Mouse (Mus musculus) stomach, embryonic 15.5 days (tissue): ENCODE data around the gene Rgsl1. TPM values are rescaled to one million over a fixed set of nuclear protein-coding genes. Genes with fewer than 3 reads are reported as not detected.

ENCODE experiments used
- ATAC-seq: fragments of 200-750 bp; cut with Nextera tagmentation; 2 replicates; pipeline ENCODE4 v1.8.0; 2017; ENCODE audit warnings: low read depth, moderate number of reproducible peaks, moderate TSS enrichment; ENCODE audit not compliant: insufficient read depth, low FRiP score
- H3K27ac ChIP-seq: fragments of 300-500 bp; sonication (generic); 2 replicates; pipeline ENCODE4 v1.5.1; 2015; ENCODE audit warnings: mild to moderate bottlenecking, inconsistent platforms
- H3K27me3 ChIP-seq: fragments of 300-500 bp; sonication (generic); replicated peaks from 2 replicates; pipeline ENCODE4 v1.6.1; 2015; ENCODE audit warnings: inconsistent platforms
- H3K36me3 ChIP-seq: fragments of 300-500 bp; sonication (generic); 2 replicates; pipeline ENCODE4 v1.6.1; 2015; ENCODE audit warnings: inconsistent platforms
- H3K4me1 ChIP-seq: fragments of 300-500 bp; sonication (generic); 2 replicates; pipeline ENCODE4 v1.6.1; 2015; ENCODE audit warnings: inconsistent platforms
- H3K4me2 ChIP-seq: fragments of 300-500 bp; sonication (generic); 2 replicates; pipeline ENCODE4 v1.6.1; 2015; ENCODE audit warnings: mild to moderate bottlenecking, inconsistent platforms
- H3K4me3 ChIP-seq: fragments of 300-500 bp; sonication (generic); replicated peaks from 2 replicates; pipeline ENCODE4 v1.5.1; 2015; ENCODE audit warnings: inconsistent platforms
- H3K9ac ChIP-seq: fragments of 300-500 bp; sonication (generic); 2 replicates; pipeline ENCODE4 v1.6.1; 2015; ENCODE audit warnings: inconsistent platforms
- H3K9me3 ChIP-seq: fragments of 300-500 bp; sonication (generic); 2 replicates; pipeline ENCODE4 v1.6.1; 2016; ENCODE audit warnings: inconsistent platforms
- WGBS: fragments of 180-500 bp; shearing (Covaris S2); methylation state at CpG from one replicate; pipeline ENCODE4 v1.1.7; 2015; 5-methylcytosine and 5-hydroxymethylcytosine counted together
- polyA plus RNA-seq: library from polyadenylated mRNA; unstranded; fragments of >200 nt; fragmentation: Nextera tagmentation; extraction: Ambion mirVana; gene quantifications from 2 replicates; pipeline ENCODE4 v1.2.1, GENCODE M21; 2015

Gene Rgsl1
- polyA plus RNA-seq, 1 experiment from 2014 or later, result 0.08 TPM

GRCm38 (mm10) chr1:153748549-153748948 is 95.4 kb downstream of the Rgsl1 start:
- H3K9ac ChIP-seq, result no peak overlapping the region
- no peaks in the 10 kb centered on the region for H3K9me3 ChIP-seq
- H3K27ac ChIP-seq, result no peak overlapping the region
- H3K4me2 ChIP-seq, result peak overlapping the region; percentile 60; the same call in 1 of the 2 replicates
- no peak for ATAC-seq
- WGBS, result 4% methylated on average over 1 of the region's 1 CpGs
- no peaks in the 10 kb centered on the region for H3K27me3 ChIP-seq
- no peaks in the 10 kb centered on the region for H3K36me3 ChIP-seq
- H3K4me1 ChIP-seq, result peaks cover 16% of the 10 kb centered on the region
- no peak overlapping the region for H3K4me3 ChIP-seq

- 52% methylated on average over 12 of the region's 12 CpGs for WGBS
- H3K9me3 ChIP-seq, result no peaks in the 10 kb centered on the region
- no peak overlapping the region for H3K4me3 ChIP-seq
- ATAC-seq, result no peak
- no peaks in the 10 kb centered on the region for H3K36me3 ChIP-seq
- H3K27me3 ChIP-seq, result no peaks in the 10 kb centered on the region
- no peak overlapping the region for H3K27ac ChIP-seq
- H3K4me1 ChIP-seq, result peaks cover 16% of the 10 kb centered on the region
- no peak overlapping the region for H3K4me2 ChIP-seq
- no peak overlapping the region for H3K9ac ChIP-seq
Measured at GRCm38 (mm10) chr1:153747861-153748530, 95.9 kb downstream of the Rgsl1 start.

GRCm38 (mm10) chr1:153746728-153747127 is 97.2 kb downstream of the Rgsl1 start:
- H3K27me3 ChIP-seq, result 0 out of 2 replicates have a peak, but pooled peaks cover 2% of the 10 kb centered on the region
- no peak overlapping the region for H3K9ac ChIP-seq
- H3K27ac ChIP-seq, result no peak overlapping the region
- no peaks in the 10 kb centered on the region for H3K36me3 ChIP-seq
- 2% methylated on average over 12 of the region's 12 CpGs for WGBS
- peaks cover 14% of the 10 kb centered on the region for H3K4me1 ChIP-seq
- H3K4me2 ChIP-seq, result no peak overlapping the region
- ATAC-seq, result 0 out of 2 replicates have a peak, but pooled peaks have one; percentile 4
- no peaks in the 10 kb centered on the region for H3K9me3 ChIP-seq
- H3K4me3 ChIP-seq, result no peak overlapping the region

DNA sequence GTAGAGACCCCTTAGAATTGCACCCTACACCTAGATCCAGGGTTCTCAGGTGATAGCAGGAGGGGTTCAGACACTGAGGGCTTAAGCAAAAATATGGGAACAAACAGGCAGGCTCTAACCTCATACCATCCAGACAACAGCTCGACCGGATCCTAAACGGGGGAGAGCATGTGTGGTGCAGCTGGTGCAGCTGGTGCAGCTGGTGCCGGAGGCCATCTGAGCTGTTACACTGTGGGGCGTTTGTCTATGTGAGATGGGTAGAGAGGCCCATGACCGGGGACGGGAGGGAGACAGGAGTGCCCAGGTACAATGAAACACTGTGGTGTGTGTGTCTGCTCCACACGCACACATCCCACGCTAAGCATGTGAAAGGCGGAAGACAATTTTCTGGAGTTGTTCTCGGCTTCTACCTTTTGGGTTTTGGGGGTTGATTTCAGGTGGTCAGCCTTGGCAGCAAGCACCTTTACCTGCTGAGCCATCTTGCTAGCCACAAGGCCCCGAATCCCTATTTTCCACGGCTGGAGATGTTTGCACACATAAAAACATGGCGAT is 97.7 kb downstream of the Rgsl1 start:
- Histone ChIP-seq H3K4me1 (peaks cover 12% of the 10 kb centered on the region), H3K9ac (no peak overlapping the region), H3K27ac (no peak overlapping the region), H3K4me3 (no peak overlapping the region), H3K36me3 (no peaks in the 10 kb centered on the region), H3K4me2 (no peak overlapping the region), H3K27me3 (peaks cover 5% of the 10 kb centered on the region; the same call in 1 of the 2 replicates), H3K9me3 (no peaks in the 10 kb centered on the region)
- WGBS, result 76% methylated on average over 14 of the region's 14 CpGs
- no peak for ATAC-seq

- no peak for ATAC-seq
- H3K9me3 ChIP-seq, result no peaks in the 10 kb centered on the region
- H3K4me2 ChIP-seq, result no peak overlapping the region
- H3K36me3 ChIP-seq, result no peaks in the 10 kb centered on the region
- no peak overlapping the region for H3K27ac ChIP-seq
- no peak overlapping the region for H3K4me3 ChIP-seq
- H3K9ac ChIP-seq, result no peak overlapping the region
- peaks cover 28% of the 10 kb centered on the region for H3K27me3 ChIP-seq
- WGBS, result 51% methylated on average over 11 of the region's 11 CpGs
- H3K4me1 ChIP-seq, result peaks cover 8% of the 10 kb centered on the region; the same call in 1 of the 2 replicates
Measured at GRCm38 (mm10) chr1:153742374-153743155, 101.4 kb downstream of the Rgsl1 start.

DNA sequence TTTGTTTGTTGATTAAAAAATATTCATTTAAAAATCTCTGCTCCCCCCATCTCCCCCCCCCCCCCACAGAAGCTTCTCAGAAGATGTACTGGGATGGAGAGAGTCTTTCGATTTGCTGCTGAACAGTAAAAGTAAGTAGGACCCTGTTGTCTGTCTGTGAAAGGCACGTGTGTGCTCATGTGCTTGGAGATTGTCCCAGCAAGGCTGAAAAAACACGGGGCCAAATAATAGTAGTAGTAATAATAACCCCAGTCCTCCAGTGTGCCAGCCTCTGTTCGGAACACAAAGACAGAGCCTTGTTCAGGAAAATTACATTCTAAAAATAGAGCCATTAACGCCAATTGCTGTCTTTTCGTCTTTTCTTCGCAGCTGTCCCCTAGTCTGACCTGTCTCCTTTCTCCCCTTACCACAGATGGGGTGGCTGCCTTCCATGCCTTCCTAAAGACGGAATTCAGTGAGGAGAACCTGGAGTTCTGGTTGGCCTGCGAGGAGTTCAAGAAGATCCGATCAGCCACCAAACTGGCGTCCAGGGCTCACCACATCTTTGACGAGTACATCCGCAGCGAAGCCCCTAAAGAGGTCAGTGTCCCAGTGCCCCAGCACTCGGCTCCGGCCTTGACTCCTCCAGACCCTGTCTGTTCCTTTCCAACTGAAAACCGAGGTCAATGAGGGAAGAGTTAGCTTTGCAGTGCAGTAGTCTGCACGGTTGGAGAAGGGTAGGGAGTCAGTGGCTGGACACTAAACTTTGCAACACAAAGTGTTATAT is 102.2 kb downstream of the Rgsl1 start:
- peaks cover 29% of the 10 kb centered on the region for H3K27me3 ChIP-seq
- no peak for ATAC-seq
- H3K4me2 ChIP-seq, result peak overlapping the region; percentile 21; the same call in 1 of the 2 replicates
- no peak overlapping the region for H3K27ac ChIP-seq
- no peak overlapping the region for H3K4me3 ChIP-seq
- WGBS, result 72% methylated on average over 18 of the region's 18 CpGs
- H3K9ac ChIP-seq, result no peak overlapping the region
- H3K4me1 ChIP-seq, result peaks cover 8% of the 10 kb centered on the region; the same call in 1 of the 2 replicates
- H3K36me3 ChIP-seq, result no peaks in the 10 kb centered on the region
- no peaks in the 10 kb centered on the region for H3K9me3 ChIP-seq

DNA sequence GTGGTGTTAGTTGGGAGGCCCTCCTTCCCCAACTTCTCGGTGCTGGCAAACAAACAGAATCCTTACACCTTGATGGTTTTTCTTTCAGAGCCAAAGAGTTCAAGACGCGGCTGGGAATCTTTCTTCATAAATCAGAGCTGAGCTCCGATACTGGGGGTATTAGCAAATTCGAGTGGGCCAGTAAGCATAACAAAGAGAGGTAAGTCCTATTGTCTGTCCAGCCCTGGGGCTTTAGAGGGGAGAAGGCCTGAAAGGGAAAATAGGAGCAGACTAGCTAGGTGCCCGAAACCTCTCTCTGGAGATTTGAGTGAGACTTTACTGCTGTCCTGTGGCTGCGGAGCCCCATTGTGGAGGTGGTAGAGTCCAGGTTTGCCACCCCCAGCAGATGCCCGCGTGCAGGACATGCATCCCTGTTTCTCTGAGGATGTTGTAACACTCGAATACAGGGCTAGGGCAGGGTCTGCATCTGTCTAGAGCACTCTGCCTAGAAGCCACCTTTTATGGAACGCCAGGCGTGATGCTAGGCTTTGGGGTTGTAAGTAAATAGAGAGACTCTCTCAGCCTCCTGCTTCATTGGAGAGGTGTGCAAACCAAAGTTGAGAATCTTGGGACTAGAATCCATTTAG is 103.1 kb downstream of the Rgsl1 start:
- no peak for ATAC-seq
- Histone ChIP-seq H3K4me1 (peaks cover 8% of the 10 kb centered on the region; the same call in 1 of the 2 replicates), H3K27me3 (peaks cover 33% of the 10 kb centered on the region)

GRCm38 (mm10) chr1:153740145-153740544 is 103.8 kb downstream of the Rgsl1 start, which contains the start of gene Rgs16:
Rgs16 (plus strand) TSS chr1:153740349.
- H3K27ac ChIP-seq, result no peak within 1 kb of the TSS
- peaks cover 8% of the 10 kb centered on the region; the same call in 1 of the 2 replicates for H3K4me1 ChIP-seq
- under 1% methylated on average over 27 of the region's 28 CpGs for WGBS
- no peaks in the 10 kb centered on the region for H3K36me3 ChIP-seq
- peak within 1 kb of the TSS; percentile 73 for H3K4me2 ChIP-seq
- peak; percentile 19; the same call in 1 of the 2 replicates for ATAC-seq
- H3K27me3 ChIP-seq, result peaks cover 33% of the 10 kb centered on the region
- no peaks in the 10 kb centered on the region for H3K9me3 ChIP-seq
- H3K9ac ChIP-seq, result 0 out of 2 replicates have a peak within 1 kb of the TSS, but pooled peaks have one; percentile 12
- H3K4me3 ChIP-seq, result peak within 1 kb of the TSS; percentile 34

More for the DNA sequence above, 103.1 kb downstream of the Rgsl1 start:
- peak overlapping the region; percentile 73 for H3K4me2 ChIP-seq
- 46% methylated on average over 12 of the region's 12 CpGs for WGBS
- no peak overlapping the region for H3K27ac ChIP-seq
- peak overlapping the region; percentile 34 for H3K4me3 ChIP-seq
- H3K9me3 ChIP-seq, result no peaks in the 10 kb centered on the region
- 0 out of 2 replicates have a peak overlapping the region, but pooled peaks have one; percentile 12 for H3K9ac ChIP-seq
- no peaks in the 10 kb centered on the region for H3K36me3 ChIP-seq

GRCm38 (mm10) chr1:153739437-153740015 is 104.4 kb downstream of the Rgsl1 start:
- Histone ChIP-seq H3K4me2 (peak overlapping the region; percentile 73), H3K9me3 (no peaks in the 10 kb centered on the region), H3K27me3 (peaks cover 33% of the 10 kb centered on the region), H3K4me1 (peaks cover 8% of the 10 kb centered on the region; the same call in 1 of the 2 replicates), H3K27ac (no peak overlapping the region), H3K36me3 (no peaks in the 10 kb centered on the region), H3K9ac (no peak overlapping the region), H3K4me3 (peak overlapping the region; percentile 34)
- WGBS, result 21% methylated on average over 13 of the region's 13 CpGs
- ATAC-seq, result no peak

- Histone ChIP-seq H3K9me3 (no peaks in the 10 kb centered on the region), H3K27me3 (peaks cover 33% of the 10 kb centered on the region)
- no peak for ATAC-seq
Measured at GRCm38 (mm10) chr1:153737101-153738085, 106.5 kb downstream of the Rgsl1 start.

More at GRCm38 (mm10) chr1:153737101-153738085, 106.5 kb downstream of the Rgsl1 start:
- H3K9ac ChIP-seq, result no peak overlapping the region
- WGBS, result 52% methylated on average over 9 of the region's 9 CpGs
- H3K36me3 ChIP-seq, result no peaks in the 10 kb centered on the region
- no peak overlapping the region for H3K27ac ChIP-seq
- H3K4me3 ChIP-seq, result no peak overlapping the region
- H3K4me1 ChIP-seq, result peaks cover 16% of the 10 kb centered on the region; the same call in 1 of the 2 replicates
- H3K4me2 ChIP-seq, result no peak overlapping the region
